Mouse (Mus musculus) liver, embryonic 15.5 days (tissue): ENCODE data around the gene Lcn12. TPM values are rescaled to one million over a fixed set of nuclear protein-coding genes. Genes with fewer than 3 reads are reported as not detected.

Source experiments
- ATAC-seq: fragments of 200-750 bp; cut with Nextera tagmentation; 2 replicates; pipeline ENCODE4 v1.8.0; 2017; ENCODE audit warnings: moderate number of reproducible peaks, mild to moderate bottlenecking, moderate library complexity; ENCODE audit not compliant: insufficient read depth
- H3K27ac ChIP-seq: fragments of 300-500 bp; sonication (generic); replicated peaks from 2 replicates; pipeline ENCODE4 v1.5.1; 2015; ENCODE audit warnings: mild to moderate bottlenecking, inconsistent platforms
- H3K27me3 ChIP-seq: fragments of 300-500 bp; sonication (generic); 2 replicates; pipeline ENCODE4 v1.6.1; 2015; ENCODE audit warnings: mild to moderate bottlenecking, inconsistent platforms
- H3K36me3 ChIP-seq: fragments of 300-500 bp; sonication (generic); replicated peaks from 2 replicates; pipeline ENCODE4 v1.6.1; 2015; ENCODE audit warnings: moderate library complexity, mild to moderate bottlenecking, inconsistent platforms
- H3K4me1 ChIP-seq: fragments of 300-500 bp; sonication (generic); replicated peaks from 2 replicates; pipeline ENCODE4 v1.6.1; 2015; ENCODE audit warnings: inconsistent platforms
- H3K4me2 ChIP-seq: fragments of 300-500 bp; sonication (generic); 2 replicates; pipeline ENCODE4 v1.6.1; 2015; ENCODE audit warnings: moderate library complexity, mild to moderate bottlenecking, inconsistent platforms
- H3K4me3 ChIP-seq: fragments of 300-500 bp; sonication (generic); replicated peaks from 2 replicates; pipeline ENCODE4 v1.5.1; 2015; ENCODE audit warnings: mild to moderate bottlenecking, inconsistent platforms
- H3K9ac ChIP-seq: fragments of 300-500 bp; sonication (generic); 2 replicates; pipeline ENCODE4 v1.6.1; 2015; ENCODE audit warnings: moderate library complexity, mild to moderate bottlenecking, inconsistent platforms
- H3K9me3 ChIP-seq: fragments of 300-500 bp; sonication (generic); replicated peaks from 2 replicates; pipeline ENCODE4 v1.6.1; 2016; ENCODE audit warnings: inconsistent platforms
- WGBS: fragments of 180-500 bp; shearing (Covaris S2); methylation state at CpG from one replicate; pipeline ENCODE4 v1.1.7; 2015; ENCODE audit warnings: mixed read lengths; ENCODE audit not compliant: insufficient replicate concordance; 5-methylcytosine and 5-hydroxymethylcytosine counted together
- microRNA-seq: library from miRNA; unstranded; fragments of <30 nt; microRNA quantifications from one replicate; pipeline ENCODE4, GENCODE M21; 2016
- polyA plus RNA-seq: library from polyadenylated mRNA; unstranded; fragments of >200 nt; fragmentation: Nextera tagmentation; extraction: Ambion mirVana; gene quantifications from 2 replicates; pipeline ENCODE4 v1.2.1, GENCODE M21; 2015

Lcn12 gene
- polyA plus RNA-seq, 1 experiment from 2014 or later = not detected

- Histone ChIP-seq H3K9me3 (no peaks in the 10 kb centered on the region), H3K4me2 (no peak overlapping the region), H3K4me1 (peaks cover 33% of the 10 kb centered on the region), H3K4me3 (no peak overlapping the region), H3K9ac (no peak overlapping the region), H3K27me3 (no peaks in the 10 kb centered on the region), H3K36me3 (peaks cover 3% of the 10 kb centered on the region; the same call in 1 of the 2 replicates), H3K27ac (no peak overlapping the region)
- no peak for ATAC-seq
- 72% methylated on average over 9 of the region's 9 CpGs for WGBS
Measured at GRCm38 (mm10) chr2:25457022-25457896, 36.5 kb downstream of the Lcn12 start.

GRCm38 (mm10) chr2:25456205-25456953, 37.3 kb downstream of the Lcn12 start, which contains the start of gene Clic3:
Clic3 (plus strand) TSS chr2:25456838.
- H3K27me3 ChIP-seq = no peaks in the 10 kb centered on the region
- no peak within 1 kb of the TSS for H3K27ac ChIP-seq
- no peaks in the 10 kb centered on the region for H3K9me3 ChIP-seq
- peaks cover 3% of the 10 kb centered on the region; the same call in 1 of the 2 replicates for H3K36me3 ChIP-seq
- no peak within 1 kb of the TSS for H3K9ac ChIP-seq
- H3K4me2 ChIP-seq = no peak within 1 kb of the TSS
- H3K4me1 ChIP-seq = peaks cover 30% of the 10 kb centered on the region
- WGBS = 53% methylated on average over 14 of the region's 14 CpGs
- no peak within 1 kb of the TSS for H3K4me3 ChIP-seq
- no peak for ATAC-seq

GRCm38 (mm10) chr2:25452951-25453350, 40.8 kb downstream of the Lcn12 start:
- Histone ChIP-seq H3K4me2 (no peak overlapping the region), H3K4me3 (no peak overlapping the region), H3K9ac (no peak overlapping the region), H3K36me3 (no peaks in the 10 kb centered on the region), H3K9me3 (no peaks in the 10 kb centered on the region), H3K27me3 (no peaks in the 10 kb centered on the region), H3K4me1 (peaks cover 5% of the 10 kb centered on the region; the same call in 1 of the 2 replicates), H3K27ac (no peak overlapping the region)
- ATAC-seq = no peak
- 33% methylated on average over 1 of the region's 1 CpGs for whole genome bisulfite sequencing

GRCm38 (mm10) chr2:25450853-25451647, 42.7 kb downstream of the Lcn12 start:
- ATAC-seq = no peak
- Histone ChIP-seq H3K27ac (no peak overlapping the region), H3K36me3 (no peaks in the 10 kb centered on the region), H3K4me2 (no peak overlapping the region), H3K4me1 (no peaks in the 10 kb centered on the region), H3K9ac (no peak overlapping the region), H3K4me3 (no peak overlapping the region), H3K9me3 (no peaks in the 10 kb centered on the region), H3K27me3 (no peaks in the 10 kb centered on the region)
- WGBS = 44% methylated on average over 8 of the region's 8 CpGs

- H3K4me1 ChIP-seq = no peaks in the 10 kb centered on the region
- no peak overlapping the region for H3K4me2 ChIP-seq
- no peaks in the 10 kb centered on the region for H3K9me3 ChIP-seq
- WGBS = 78% methylated on average over 14 of the region's 14 CpGs
- ATAC-seq = no peak
- no peak overlapping the region for H3K4me3 ChIP-seq
- no peaks in the 10 kb centered on the region for H3K36me3 ChIP-seq
- H3K27ac ChIP-seq = no peak overlapping the region
- no peak overlapping the region for H3K9ac ChIP-seq
- H3K27me3 ChIP-seq = no peaks in the 10 kb centered on the region
Measured at GRCm38 (mm10) chr2:25442682-25443081, 51.0 kb downstream of the Lcn12 start.

GRCm38 (mm10) chr2:25441067-25441466, 52.6 kb downstream of the Lcn12 start:
- ATAC-seq = no peak
- Histone ChIP-seq H3K4me3 (no peak overlapping the region), H3K4me1 (no peaks in the 10 kb centered on the region), H3K9me3 (no peaks in the 10 kb centered on the region), H3K27me3 (no peaks in the 10 kb centered on the region), H3K27ac (no peak overlapping the region), H3K4me2 (no peak overlapping the region), H3K36me3 (no peaks in the 10 kb centered on the region), H3K9ac (no peak overlapping the region)
- 74% methylated on average over 20 of the region's 20 CpGs for WGBS

Small RNA genes within 50 kb of the gene (microRNA-seq; reads per million reads assigned to microRNA genes)
- not detected for gene Mir3087

Other genes with a start within 250 kb of the Lcn12 start
- 1.7 and 1.9 TPM in 2 replicates for gene AL732309.1, start 247.0 kb downstream of the Lcn12 start, polyA plus RNA-seq
- 11.9 and 12.5 TPM in 2 replicates for gene Tmem203, start 238.5 kb downstream of the Lcn12 start, polyA plus RNA-seq
- 3.9 and 5.4 TPM in 2 replicates for gene Tprn, start 231.3 kb downstream of the Lcn12 start, polyA plus RNA-seq
- 116 and 124 TPM in 2 replicates for gene Ssna1, start 221.5 kb downstream of the Lcn12 start, polyA plus RNA-seq
- gene Anapc2, start 221.4 kb downstream of the Lcn12 start, polyA plus RNA-seq = 41.7 and 45.0 TPM in 2 replicates
- not detected in 2 replicates for gene Tmem210, start 205.8 kb downstream of the Lcn12 start, polyA plus RNA-seq
- not detected in 2 replicates for gene Lrrc26, start 204.0 kb downstream of the Lcn12 start, polyA plus RNA-seq
- gene Grin1, start 174.7 kb downstream of the Lcn12 start, polyA plus RNA-seq = not detected in 2 replicates
- 15.9 and 17.1 TPM in 2 replicates for gene Man1b1, start 161.6 kb downstream of the Lcn12 start, polyA plus RNA-seq
- gene Dpp7, start 137.6 kb downstream of the Lcn12 start, polyA plus RNA-seq = 11.5 and 14.7 TPM in 2 replicates
- gene Uap1l1, start 128.2 kb downstream of the Lcn12 start, polyA plus RNA-seq = 15.1 and 15.4 TPM in 2 replicates
- gene Sapcd2, start 121.6 kb downstream of the Lcn12 start, polyA plus RNA-seq = 18.5 and 19.5 TPM in 2 replicates
- gene Entpd2, start 98.0 kb downstream of the Lcn12 start, polyA plus RNA-seq = 0.58 and 0.71 TPM in 2 replicates
- 4.5 and 6.1 TPM in 2 replicates for gene Npdc1, start 94.6 kb downstream of the Lcn12 start, polyA plus RNA-seq
- gene Fut7, start 70.6 kb downstream of the Lcn12 start, polyA plus RNA-seq = 1.2 and 1.7 TPM in 2 replicates
- 1.2 and 1.3 TPM in 2 replicates for gene Abca2, start 65.2 kb downstream of the Lcn12 start, polyA plus RNA-seq
- gene Clic3, start 37.1 kb downstream of the Lcn12 start, polyA plus RNA-seq = 0.38 and 1.0 TPM in 2 replicates
- 8.3 and 10.6 TPM in 2 replicates for gene Paxx, start 32.8 kb downstream of the Lcn12 start, polyA plus RNA-seq
- 0.23 and 0.38 TPM in 2 replicates for gene Ptgds, start 23.9 kb downstream of the Lcn12 start, polyA plus RNA-seq
- gene Fbxw5, start 6.8 kb upstream of the Lcn12 start, polyA plus RNA-seq = 24.0 and 28.6 TPM in 2 replicates
- gene C8g, start 7.8 kb upstream of the Lcn12 start, polyA plus RNA-seq = 64.9 and 88.1 TPM in 2 replicates
- 14.1 and 15.1 TPM in 2 replicates for gene Traf2, start 53.0 kb upstream of the Lcn12 start, polyA plus RNA-seq
- gene Edf1, start 63.9 kb upstream of the Lcn12 start, polyA plus RNA-seq = 186 and 201 TPM in 2 replicates
- 0.32 and 7.7 TPM in 2 replicates for gene Mamdc4, start 80.9 kb upstream of the Lcn12 start, polyA plus RNA-seq
- gene Phpt1, start 81.3 kb upstream of the Lcn12 start, polyA plus RNA-seq = 31.2 and 36.3 TPM in 2 replicates
- 0.03 TPM in 1 of 2 replicates, not detected in the other for gene Ajm1, start 87.8 kb upstream of the Lcn12 start, polyA plus RNA-seq
- 21.7 and 23.5 TPM in 2 replicates for gene Rabl6, start 114.6 kb upstream of the Lcn12 start, polyA plus RNA-seq
- 0.05 and 0.06 TPM in 2 replicates for gene Ccdc183, start 123.8 kb upstream of the Lcn12 start, polyA plus RNA-seq
- gene Tmem141, start 128.1 kb upstream of the Lcn12 start, polyA plus RNA-seq = 8.2 and 9.9 TPM in 2 replicates
- 70.4 and 90.0 TPM in 2 replicates for gene Fcna, start 134.1 kb upstream of the Lcn12 start, polyA plus RNA-seq
- gene Lcn8, start 159.2 kb upstream of the Lcn12 start, polyA plus RNA-seq = not detected in 2 replicates
- not detected in 2 replicates for gene Lcn5, start 164.0 kb upstream of the Lcn12 start, polyA plus RNA-seq
- not detected in 2 replicates for gene Lcn6, start 182.9 kb upstream of the Lcn12 start, polyA plus RNA-seq
- not detected in 2 replicates for gene Lcn10, start 188.8 kb upstream of the Lcn12 start, polyA plus RNA-seq
- gene Obp2a, start 206.1 kb upstream of the Lcn12 start, polyA plus RNA-seq = not detected in 2 replicates
- gene Bmyc, start 212.8 kb upstream of the Lcn12 start, polyA plus RNA-seq = 7.5 TPM in 2 replicates
- not detected in 2 replicates for gene Obp2b, start 243.1 kb upstream of the Lcn12 start, polyA plus RNA-seq